Mouse (Mus musculus): ENCODE measurements around the gene Gm20388. TPM values are rescaled to one million over a fixed set of nuclear protein-coding genes. Genes with fewer than 3 reads are reported as not detected.

Gene Gm20388
- polyA plus RNA-seq, 1 experiment, result 49.7 TPM

DNA sequence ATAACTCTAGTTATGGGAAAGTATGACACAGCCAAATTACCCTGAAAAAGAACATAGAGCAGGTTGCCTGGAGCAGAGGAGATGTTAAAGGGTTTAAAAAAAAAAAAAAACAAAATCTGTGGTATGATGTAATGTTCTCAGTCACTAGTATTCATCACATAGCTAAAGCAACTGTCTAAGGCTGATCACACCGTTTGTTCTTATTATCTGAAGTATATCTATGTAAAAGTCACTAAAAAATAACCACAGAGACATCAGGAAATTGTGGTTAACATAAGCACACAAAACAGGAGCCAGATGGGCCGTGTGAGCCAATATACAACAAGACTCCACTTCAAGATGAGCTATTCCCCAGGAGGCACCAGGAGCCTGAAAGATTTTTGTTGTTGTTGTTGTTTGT is 3089.7 kb downstream of the Gm20388 start:
- 46% methylated on average over 2 of the region's 2 CpGs for WGBS
- no peak overlapping the region for H3K4me3 ChIP-seq (ENCODE audit: insufficient read depth, low read depth, low read length)
- DNase-seq, result no peak
- TF ChIP-seq CTCF (conservative IDR thresholded peaks at IDR 0.05; ENCODE audit: insufficient read depth, insufficient read length, low read depth, low read length), result no peak
- H3K4me1 ChIP-seq (ENCODE audit: control insufficient read depth, insufficient read depth, low read length), result peaks cover 15% of the 10 kb centered on the region; the same call in 1 of the 2 replicates
- H3K27me3 ChIP-seq (replicated peaks; ENCODE audit: control insufficient read depth, insufficient read depth, low read length), result no peaks in the 10 kb centered on the region
- H3K27ac ChIP-seq (ENCODE audit: insufficient read depth, low read depth, low read length), result no peak overlapping the region
- H3K36me3 ChIP-seq (ENCODE audit: control insufficient read depth, insufficient read depth, low read length), result no peaks in the 10 kb centered on the region

DNA sequence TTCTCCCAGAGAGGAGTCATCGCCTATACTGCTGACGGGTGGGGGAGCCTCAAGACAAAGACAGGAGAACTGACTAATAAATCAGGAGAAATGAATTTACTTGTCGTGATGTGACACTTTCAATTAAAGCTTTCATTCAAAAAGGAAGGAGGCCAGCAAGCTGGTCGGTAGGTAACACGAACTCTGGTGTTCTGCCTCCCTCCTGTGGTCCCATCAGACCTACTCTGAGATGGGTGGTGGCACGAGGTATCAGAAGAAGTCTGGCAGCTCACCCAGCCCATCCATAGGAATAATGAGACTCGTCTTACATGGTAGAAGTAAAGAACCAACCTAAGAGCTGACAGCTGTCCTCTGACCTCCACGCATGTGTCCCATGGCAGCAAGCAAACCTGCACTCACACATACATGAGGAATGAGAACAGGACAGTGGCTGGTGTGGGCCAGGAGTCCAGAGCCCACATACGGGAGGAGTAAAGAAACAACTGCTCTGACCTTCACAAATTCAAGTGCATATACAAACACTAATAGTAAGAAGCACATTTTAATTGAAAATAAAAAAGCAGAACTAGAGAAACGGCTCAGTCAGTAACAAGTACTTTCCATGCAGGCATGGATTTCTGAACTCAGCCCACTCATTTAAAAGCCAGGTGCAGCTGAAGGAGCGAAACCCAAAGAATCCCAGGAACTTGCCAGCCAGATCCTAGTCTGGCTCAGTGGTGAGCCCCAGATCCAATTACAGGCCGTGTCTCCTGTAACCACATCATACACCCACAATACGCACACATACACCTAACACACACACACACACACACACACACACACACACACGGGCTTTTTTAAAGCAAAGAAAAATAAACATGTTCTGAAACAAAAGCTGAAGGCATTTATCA is 3093.6 kb downstream of the Gm20388 start:
- TF ChIP-seq CTCF (conservative IDR thresholded peaks at IDR 0.05; ENCODE audit: insufficient read depth, insufficient read length, low read depth, low read length) (no peak), POLR2A (IDR thresholded peaks at IDR 0.05; ENCODE audit: low read depth, low read length) (no peak)
- DNase-seq, result no peak
- Histone ChIP-seq H3K4me1 (ENCODE audit: control insufficient read depth, insufficient read depth, low read length) (peaks cover 43% of the 10 kb centered on the region), H3K36me3 (ENCODE audit: control insufficient read depth, insufficient read depth, low read length) (no peaks in the 10 kb centered on the region), H3K27me3 (replicated peaks; ENCODE audit: control insufficient read depth, insufficient read depth, low read length) (no peaks in the 10 kb centered on the region), H3K27ac (ENCODE audit: insufficient read depth, low read depth, low read length) (no peak overlapping the region), H3K4me3 (ENCODE audit: insufficient read depth, low read depth, low read length) (no peak overlapping the region)
- WGBS, result 37% methylated on average over 14 of the region's 14 CpGs

DNA sequence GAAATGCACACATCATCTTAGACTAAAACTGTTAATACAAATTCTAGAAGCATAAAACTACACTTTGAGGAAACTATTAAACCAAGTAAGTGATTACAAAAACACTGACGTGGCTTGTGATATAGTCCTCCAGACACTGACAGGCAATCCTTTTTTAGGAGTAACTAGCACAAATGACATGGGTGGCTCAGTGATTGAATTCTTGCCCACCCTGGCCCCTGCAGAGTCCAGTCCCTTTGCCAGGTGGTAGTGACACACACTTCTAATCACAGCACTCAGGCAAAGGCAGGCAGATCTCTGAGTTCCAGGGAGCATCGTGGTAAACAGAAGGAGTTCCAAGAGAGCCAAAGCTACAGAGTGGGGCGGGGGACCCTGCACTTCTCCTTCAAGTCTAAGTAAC is 3094.7 kb downstream of the Gm20388 start:
- H3K36me3 ChIP-seq (ENCODE audit: control insufficient read depth, insufficient read depth, low read length), result no peaks in the 10 kb centered on the region
- no peak overlapping the region for H3K4me3 ChIP-seq (ENCODE audit: insufficient read depth, low read depth, low read length)
- H3K27me3 ChIP-seq (replicated peaks; ENCODE audit: control insufficient read depth, insufficient read depth, low read length), result no peaks in the 10 kb centered on the region
- WGBS, result 46% methylated on average over 3 of the region's 3 CpGs
- no peak for TF ChIP-seq CTCF (conservative IDR thresholded peaks at IDR 0.05; ENCODE audit: insufficient read depth, insufficient read length, low read depth, low read length)
- TF ChIP-seq POLR2A (IDR thresholded peaks at IDR 0.05; ENCODE audit: low read depth, low read length), result no peak
- no peak overlapping the region for H3K27ac ChIP-seq (ENCODE audit: insufficient read depth, low read depth, low read length)
- DNase-seq, result no peak
- peaks cover 46% of the 10 kb centered on the region for H3K4me1 ChIP-seq (ENCODE audit: control insufficient read depth, insufficient read depth, low read length)

DNA sequence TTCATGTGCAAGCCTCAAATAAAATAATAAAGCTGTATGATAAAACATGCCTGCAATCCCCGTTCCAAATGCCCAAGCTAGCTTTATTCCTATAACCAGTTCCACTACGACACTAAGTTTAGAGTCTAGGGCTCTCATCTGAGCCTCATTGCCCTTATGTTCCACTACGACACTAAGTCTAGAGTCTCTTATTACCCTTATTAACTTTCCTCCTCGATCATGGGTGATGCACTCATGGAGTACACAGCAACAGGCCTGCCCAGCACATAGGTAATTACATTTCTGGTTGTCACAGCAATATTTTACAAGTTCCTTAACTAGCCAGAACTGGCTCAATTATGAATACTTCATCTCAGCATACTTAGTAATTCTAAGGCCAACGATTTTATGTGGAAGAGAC is 3095.2 kb downstream of the Gm20388 start:
- peaks cover 51% of the 10 kb centered on the region for H3K4me1 ChIP-seq (ENCODE audit: control insufficient read depth, insufficient read depth, low read length)
- no peaks in the 10 kb centered on the region for H3K27me3 ChIP-seq (replicated peaks; ENCODE audit: control insufficient read depth, insufficient read depth, low read length)
- 40% methylated on average over 5 of the region's 5 CpGs for WGBS
- no peak overlapping the region for H3K27ac ChIP-seq (ENCODE audit: insufficient read depth, low read depth, low read length)
- H3K4me3 ChIP-seq (ENCODE audit: insufficient read depth, low read depth, low read length), result no peak overlapping the region
- H3K36me3 ChIP-seq (ENCODE audit: control insufficient read depth, insufficient read depth, low read length), result no peaks in the 10 kb centered on the region
- TF ChIP-seq CTCF (conservative IDR thresholded peaks at IDR 0.05; ENCODE audit: insufficient read depth, insufficient read length, low read depth, low read length) (no peak), POLR2A (IDR thresholded peaks at IDR 0.05; ENCODE audit: low read depth, low read length) (no peak)
- DNase-seq, result no peak

DNA sequence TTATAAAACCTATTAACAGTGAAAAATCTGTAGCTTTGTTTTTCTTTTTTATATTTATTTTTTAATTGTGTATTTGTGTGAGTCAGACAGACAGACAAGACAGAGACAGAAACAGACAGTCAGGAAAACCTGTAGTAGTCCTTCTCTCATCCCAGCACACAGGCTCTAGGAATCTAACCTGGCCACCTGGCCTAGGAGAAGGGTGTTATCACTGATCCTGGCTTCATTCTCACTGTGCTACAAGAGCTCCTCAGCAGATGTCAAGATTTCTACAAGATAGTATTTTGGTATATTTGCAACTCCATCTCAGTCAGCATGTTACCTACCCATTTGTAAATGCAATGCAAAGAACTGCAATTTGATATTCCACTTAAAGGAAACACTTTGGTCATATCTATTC is 3100.7 kb downstream of the Gm20388 start:
- Histone ChIP-seq H3K4me1 (ENCODE audit: control insufficient read depth, insufficient read depth, low read length) (peaks cover 42% of the 10 kb centered on the region), H3K36me3 (ENCODE audit: control insufficient read depth, insufficient read depth, low read length) (no peaks in the 10 kb centered on the region), H3K4me3 (ENCODE audit: insufficient read depth, low read depth, low read length) (no peak overlapping the region), H3K27ac (ENCODE audit: insufficient read depth, low read depth, low read length) (no peak overlapping the region), H3K27me3 (replicated peaks; ENCODE audit: control insufficient read depth, insufficient read depth, low read length) (no peaks in the 10 kb centered on the region)
- TF ChIP-seq CTCF (conservative IDR thresholded peaks at IDR 0.05; ENCODE audit: insufficient read depth, insufficient read length, low read depth, low read length) (no peak), POLR2A (IDR thresholded peaks at IDR 0.05; ENCODE audit: low read depth, low read length) (no peak)
- no peak for DNase-seq

DNA sequence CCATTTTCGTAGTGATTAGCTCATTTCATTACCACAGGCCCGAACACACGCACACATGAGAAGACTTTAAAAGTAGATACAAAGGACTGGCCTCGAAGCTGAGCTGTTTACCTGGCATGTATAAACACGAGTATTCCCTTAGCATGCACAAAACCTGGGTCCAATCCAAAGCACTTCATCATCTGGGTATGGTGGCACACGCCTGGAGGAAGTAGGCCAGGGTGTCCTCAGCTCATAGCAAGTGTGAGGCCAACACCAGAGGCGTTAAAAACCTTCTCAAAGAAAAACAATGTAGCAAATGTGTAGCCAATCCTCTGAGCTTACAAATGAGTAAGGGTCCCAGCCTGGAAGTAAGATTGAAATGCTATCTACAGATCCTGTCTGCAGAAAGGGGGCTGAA is 3103.8 kb downstream of the Gm20388 start:
- DNase-seq, result no peak

DNA sequence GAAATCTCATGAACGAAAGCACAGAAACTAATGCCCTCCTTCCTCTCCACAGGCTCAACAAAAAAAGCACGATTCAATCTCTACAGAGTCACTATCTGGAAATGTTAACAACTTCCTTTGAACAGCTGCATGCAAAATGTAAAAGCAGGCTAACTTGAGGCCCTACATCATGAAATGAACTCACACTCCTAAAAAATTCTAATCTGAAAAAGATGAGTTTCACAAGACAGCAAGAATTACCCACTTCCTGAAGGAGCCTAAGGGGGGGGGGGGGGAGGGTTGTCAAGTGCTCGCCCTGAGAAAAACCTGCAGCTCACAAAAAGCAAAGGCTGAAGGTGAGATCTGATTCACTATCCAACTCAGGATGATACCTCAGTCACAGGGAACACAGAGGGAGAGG is 3104.4 kb downstream of the Gm20388 start:
- no peak for TF ChIP-seq CTCF (conservative IDR thresholded peaks at IDR 0.05; ENCODE audit: insufficient read depth, insufficient read length, low read depth, low read length)
- no peak for TF ChIP-seq POLR2A (IDR thresholded peaks at IDR 0.05; ENCODE audit: low read depth, low read length)
- H3K36me3 ChIP-seq (ENCODE audit: control insufficient read depth, insufficient read depth, low read length), result no peaks in the 10 kb centered on the region
- DNase-seq, result no peak
- WGBS, result 26% methylated on average over 3 of the region's 3 CpGs
- H3K4me1 ChIP-seq (ENCODE audit: control insufficient read depth, insufficient read depth, low read length), result peaks cover 27% of the 10 kb centered on the region
- no peak overlapping the region for H3K4me3 ChIP-seq (ENCODE audit: insufficient read depth, low read depth, low read length)
- no peaks in the 10 kb centered on the region for H3K27me3 ChIP-seq (replicated peaks; ENCODE audit: control insufficient read depth, insufficient read depth, low read length)
- H3K27ac ChIP-seq (ENCODE audit: insufficient read depth, low read depth, low read length), result no peak overlapping the region

More for the DNA sequence above, 3103.8 kb downstream of the Gm20388 start:
- WGBS, result 51% methylated on average over 7 of the region's 7 CpGs
- no peak for TF ChIP-seq CTCF (conservative IDR thresholded peaks at IDR 0.05; ENCODE audit: insufficient read depth, insufficient read length, low read depth, low read length)
- TF ChIP-seq POLR2A (IDR thresholded peaks at IDR 0.05; ENCODE audit: low read depth, low read length), result no peak
- Histone ChIP-seq H3K4me3 (ENCODE audit: insufficient read depth, low read depth, low read length) (no peak overlapping the region), H3K4me1 (ENCODE audit: control insufficient read depth, insufficient read depth, low read length) (peaks cover 32% of the 10 kb centered on the region), H3K36me3 (ENCODE audit: control insufficient read depth, insufficient read depth, low read length) (no peaks in the 10 kb centered on the region), H3K27ac (ENCODE audit: insufficient read depth, low read depth, low read length) (no peak overlapping the region), H3K27me3 (replicated peaks; ENCODE audit: control insufficient read depth, insufficient read depth, low read length) (no peaks in the 10 kb centered on the region)

All from kidney, adult 2 months (tissue).